ENCODE assay signal across 8 mouse cellular contexts in the genomic region with DNA sequence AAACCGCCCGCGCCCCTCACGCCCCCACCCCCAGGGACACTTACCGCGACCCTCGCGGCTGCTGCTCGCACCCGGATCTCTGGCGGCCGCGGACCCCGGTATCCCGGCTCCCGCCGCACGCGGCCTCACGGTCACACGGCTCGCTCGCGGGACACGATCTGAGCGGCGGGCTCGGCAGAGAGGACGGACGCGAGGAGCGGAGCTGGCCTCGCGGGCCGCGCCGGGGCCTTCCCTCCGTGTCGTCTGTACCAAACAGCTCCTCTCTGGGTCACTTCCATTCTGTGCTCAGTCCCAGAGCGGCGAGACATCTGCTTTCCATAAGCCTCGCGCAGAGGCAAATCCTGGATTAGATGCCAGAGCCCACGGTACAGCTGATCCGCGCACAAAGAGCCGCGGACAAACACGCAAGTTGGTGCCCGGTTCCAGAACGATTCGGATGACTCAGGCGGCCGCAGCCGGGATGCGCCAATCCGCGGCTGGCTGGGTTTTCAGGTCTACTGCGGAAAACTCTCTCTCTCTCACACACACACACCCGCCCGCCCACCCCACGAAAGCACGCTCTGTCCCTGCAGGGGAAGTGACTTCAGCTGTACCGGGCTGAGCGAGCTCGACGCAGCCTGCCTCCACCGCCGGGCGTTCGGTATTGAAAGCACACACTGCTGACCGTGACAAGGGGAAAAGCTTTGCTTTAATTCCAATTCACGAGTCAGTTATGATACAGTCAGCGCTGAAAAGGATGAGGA. TPM values are rescaled to one million over a fixed set of nuclear protein-coding genes. Genes with fewer than 3 reads are reported as not detected.
DNase-seq lines count a peak whose midpoint lies in the region; ATAC-seq lines count a peak whose summit lies in the region.

No protein-coding gene starts in this region.

- peaks cover 22% of the 10 kb centered on the region for H3K4me1 ChIP-seq in heart, embryonic 10.5 days
- peaks cover 41% of the 10 kb centered on the region for H3K4me1 ChIP-seq in kidney, embryonic 15.5 days
- H3K4me1 ChIP-seq in limb, embryonic 15.5 days, result peaks cover 16% of the 10 kb centered on the region; the same call in 1 of the 2 replicates
- H3K4me1 ChIP-seq in midbrain, embryonic 16.5 days (ENCODE audit: control insufficient read depth, insufficient read depth, low read length), result peaks cover 24% of the 10 kb centered on the region

- peak overlapping the region; percentile 86 for H3K27ac ChIP-seq in heart, embryonic 10.5 days
- peak overlapping the region; percentile 79 for H3K27ac ChIP-seq in kidney, embryonic 15.5 days
- peak overlapping the region; percentile 85 for H3K27ac ChIP-seq in limb, embryonic 15.5 days
- peak overlapping the region; percentile 90 for H3K27ac ChIP-seq in midbrain, embryonic 16.5 days (ENCODE audit: low read length)

- peak; percentile 76 for ATAC-seq in erythroblast, adult 5-6 weeks (replicated peaks; ENCODE audit: low FRiP score, poor library complexity, severe bottlenecking)
- ATAC-seq in kidney, embryonic 15.5 days (replicated peaks; ENCODE audit: low FRiP score), result peak; percentile 73
- ATAC-seq in limb, embryonic 15.5 days (ENCODE audit: insufficient number of reproducible peaks, low FRiP score, low TSS enrichment, low read depth), result peak; percentile 77
- peak; percentile 82 for ATAC-seq in midbrain, embryonic 16.5 days

- H3K4me2 ChIP-seq in kidney, embryonic 15.5 days, result peak overlapping the region; percentile 100
- peak overlapping the region; percentile 98 for H3K4me2 ChIP-seq in limb, embryonic 15.5 days
- peak overlapping the region; percentile 58 for H3K4me2 ChIP-seq in midbrain, embryonic 16.5 days (ENCODE audit: low read length)

- no peaks in the 10 kb centered on the region for H3K9me3 ChIP-seq in heart, embryonic 10.5 days
- no peaks in the 10 kb centered on the region for H3K9me3 ChIP-seq in kidney, embryonic 15.5 days (replicated peaks)
- H3K9me3 ChIP-seq in limb, embryonic 15.5 days, result no peaks in the 10 kb centered on the region
- H3K9me3 ChIP-seq in midbrain, embryonic 16.5 days (replicated peaks; ENCODE audit: control insufficient read depth, low read length, poor library complexity, severe bottlenecking), result no peaks in the 10 kb centered on the region

- WGBS in heart, embryonic 10.5 days, result under 1% methylated on average over 74 of the region's 74 CpGs
- under 1% methylated on average over 74 of the region's 74 CpGs for WGBS in kidney, embryonic 15.5 days
- under 1% methylated on average over 74 of the region's 74 CpGs for WGBS in limb, embryonic 15.5 days
- under 1% methylated on average over 73 of the region's 74 CpGs for WGBS in midbrain, embryonic 16.5 days

- no peaks in the 10 kb centered on the region for H3K36me3 ChIP-seq in heart, embryonic 10.5 days
- no peaks in the 10 kb centered on the region for H3K36me3 ChIP-seq in kidney, embryonic 15.5 days
- no peaks in the 10 kb centered on the region for H3K36me3 ChIP-seq in limb, embryonic 15.5 days
- H3K36me3 ChIP-seq in midbrain, embryonic 16.5 days (ENCODE audit: control insufficient read depth, insufficient read depth, low read length), result no peaks in the 10 kb centered on the region

- DNase-seq in 3T3-L1 (ENCODE audit: low read depth, low spot score), result peak; percentile 80
- DNase-seq in adrenal gland, postnatal 36 days, result peak; percentile 85 to 86
- no peak for DNase-seq in heart, embryonic 10.5 days (ENCODE audit: low spot score)
- peak; percentile 37 to 60 for DNase-seq in spleen, postnatal 36 days (ENCODE audit: low spot score in 2 of 2)

- peaks cover 60% of the 10 kb centered on the region for H3K27me3 ChIP-seq in heart, embryonic 10.5 days (ENCODE audit: insufficient read depth, poor library complexity, severe bottlenecking)
- 0 out of 2 replicates have a peak, but pooled peaks cover 4% of the 10 kb centered on the region for H3K27me3 ChIP-seq in kidney, embryonic 15.5 days
- peaks cover 31% of the 10 kb centered on the region for H3K27me3 ChIP-seq in limb, embryonic 15.5 days
- H3K27me3 ChIP-seq in midbrain, embryonic 16.5 days (ENCODE audit: control insufficient read depth, insufficient read depth, low read depth, low read length), result no peaks in the 10 kb centered on the region

- H3K9ac ChIP-seq in kidney, embryonic 15.5 days, result peak overlapping the region; percentile 74
- peak overlapping the region; percentile 63 for H3K9ac ChIP-seq in limb, embryonic 15.5 days
- H3K9ac ChIP-seq in midbrain, embryonic 16.5 days (ENCODE audit: low read depth, low read length), result peak overlapping the region; percentile 93

- H3K4me3 ChIP-seq in heart, embryonic 10.5 days, result peak overlapping the region; percentile 79
- H3K4me3 ChIP-seq in kidney, embryonic 15.5 days (replicated peaks), result peak overlapping the region; percentile 59
- H3K4me3 ChIP-seq in limb, embryonic 15.5 days, result peak overlapping the region; percentile 58
- peak overlapping the region; percentile 71 for H3K4me3 ChIP-seq in midbrain, embryonic 16.5 days (ENCODE audit: low read depth, low read length)

RNA-seq across cellular contexts. Expression of gene Trim2, which starts 47.2 kb away (rescaled TPM):
- 10 to 100 TPM; 36.9 to 88.8 TPM for total RNA-seq in adrenal gland, postnatal 36 days (2021)
- 1.9 and 3.8 TPM in 2 replicates for total RNA-seq in erythroblast, adult 5-6 weeks (2015; ENCODE audit: low replicate concordance)
- 4.3 and 4.5 TPM in 2 replicates for total RNA-seq in erythroblast, adult 5-6 weeks (2017; ENCODE audit: low replicate concordance)
- 7.1 and 8.0 TPM in 2 replicates for polyA plus RNA-seq in heart, embryonic 10.5 days (2016; fragmentation: Nextera tagmentation; extraction: Ambion mirVana)
- polyA plus RNA-seq in kidney, embryonic 15.5 days (2015; fragmentation: Nextera tagmentation; extraction: Ambion mirVana), result 27.5 and 27.8 TPM in 2 replicates
- 33.4 and 35.9 TPM in 2 replicates for polyA plus RNA-seq in limb, embryonic 15.5 days (2015; fragmentation: Nextera tagmentation; extraction: Ambion mirVana)
- 174 and 182 TPM in 2 replicates for polyA plus RNA-seq in midbrain, embryonic 16.5 days (2015; fragmentation: Nextera tagmentation; extraction: Ambion mirVana)
